Mouse (Mus musculus): Measurements from ENCODE around the gene Gbp3.

GRCm38 (mm10) chr3:142577108-142577507, 17.3 kb downstream of the Gbp3 start:
- TF ChIP-seq POLR2A (IDR thresholded peaks at IDR 0.05; ENCODE audit: control insufficient read depth, low read depth, low read length): no peak
- TF ChIP-seq CTCF (IDR thresholded peaks at IDR 0.05; ENCODE audit: control insufficient read depth, insufficient read depth, insufficient replicate concordance, low read depth, low read length): no peak
